Mouse (Mus musculus) kidney, adult 2 months (tissue): Measurements from ENCODE around the gene Gria2.

Experiments
- CTCF ChIP-seq: fragments of 200-500 bp; conservative IDR thresholded peaks from 2 replicates; pipeline ENCODE4 v1.5.1; 2011; ENCODE audit warnings: low read depth, mild to moderate bottlenecking, control low read depth, low read length, moderate library complexity, mixed read lengths; ENCODE audit not compliant: insufficient read depth, insufficient read length
- POLR2A ChIP-seq: fragments of 200-500 bp; IDR thresholded peaks from one replicate; pipeline ENCODE4 v1.6.1; 2011; ENCODE audit warnings: low read depth, low read length, control low read depth

DNA sequence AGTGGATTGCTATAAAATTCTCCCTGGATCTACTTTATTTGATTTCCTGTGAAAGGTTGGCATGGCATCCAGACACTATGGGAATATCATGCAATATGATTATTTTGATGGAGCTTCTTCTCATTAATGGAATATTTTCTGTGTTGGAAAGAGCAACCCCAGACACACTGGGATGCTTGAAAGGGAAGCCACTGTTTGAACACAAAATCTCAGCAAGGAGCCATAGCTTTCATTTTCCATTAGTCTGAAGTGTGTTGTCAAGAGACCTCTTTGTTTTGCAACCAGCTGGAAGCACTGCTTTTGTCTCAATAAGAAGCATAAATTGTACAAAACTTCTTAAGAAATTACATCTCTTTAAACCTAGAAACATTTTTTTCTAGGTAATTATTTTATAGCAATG is 51.8 kb downstream of the Gria2 start:
- TF ChIP-seq CTCF, result no peak
- no peak for TF ChIP-seq POLR2A
